Mouse (Mus musculus): Measurements from ENCODE around the gene Aif1.
A peak's percentile ranks its signal among the peaks of the same experiment; 100 is the strongest.
"Not testable (repeated sequence)": the region's sequence is repeated elsewhere in the genome, so short reads cannot be mapped to it uniquely, and the experiment has no call there.

The Aif1 gene

DNA sequence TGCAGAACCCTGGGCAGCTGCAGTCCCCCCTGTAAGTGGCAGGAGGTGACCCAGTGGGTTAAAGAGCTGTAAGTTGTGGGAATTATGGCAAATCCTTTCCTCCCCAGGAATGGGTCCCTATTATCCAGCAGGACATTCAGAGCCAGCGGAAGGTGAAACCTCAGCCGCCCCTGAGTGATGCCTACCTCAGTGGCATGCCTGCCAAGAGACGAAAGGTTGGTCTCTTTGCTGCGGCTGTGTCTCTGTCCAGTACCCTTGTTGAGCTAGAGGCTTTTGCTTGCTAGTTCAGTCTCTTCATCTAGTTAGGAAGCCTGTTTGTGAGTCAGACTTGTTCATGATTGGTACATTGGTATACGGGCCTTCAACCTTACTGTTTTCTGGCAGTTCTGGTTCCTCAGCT lies 29.7 kb downstream of the Aif1 start:
- no peak for DNase-seq (ENCODE audit: low spot score)

GRCm38 (mm10) chr17:35141971-35142370 lies 33.9 kb downstream of the Aif1 start:
- peak; percentile 88 for DNase-seq (ENCODE audit: low spot score)

- no peak for DNase-seq (ENCODE audit: low spot score)
Observed at GRCm38 (mm10) chr17:35140490-35140996, 35.3 kb downstream of the Aif1 start.

- no peak for DNase-seq (ENCODE audit: low spot score)
Observed at GRCm38 (mm10) chr17:35139269-35139668, 36.6 kb downstream of the Aif1 start.

DNA sequence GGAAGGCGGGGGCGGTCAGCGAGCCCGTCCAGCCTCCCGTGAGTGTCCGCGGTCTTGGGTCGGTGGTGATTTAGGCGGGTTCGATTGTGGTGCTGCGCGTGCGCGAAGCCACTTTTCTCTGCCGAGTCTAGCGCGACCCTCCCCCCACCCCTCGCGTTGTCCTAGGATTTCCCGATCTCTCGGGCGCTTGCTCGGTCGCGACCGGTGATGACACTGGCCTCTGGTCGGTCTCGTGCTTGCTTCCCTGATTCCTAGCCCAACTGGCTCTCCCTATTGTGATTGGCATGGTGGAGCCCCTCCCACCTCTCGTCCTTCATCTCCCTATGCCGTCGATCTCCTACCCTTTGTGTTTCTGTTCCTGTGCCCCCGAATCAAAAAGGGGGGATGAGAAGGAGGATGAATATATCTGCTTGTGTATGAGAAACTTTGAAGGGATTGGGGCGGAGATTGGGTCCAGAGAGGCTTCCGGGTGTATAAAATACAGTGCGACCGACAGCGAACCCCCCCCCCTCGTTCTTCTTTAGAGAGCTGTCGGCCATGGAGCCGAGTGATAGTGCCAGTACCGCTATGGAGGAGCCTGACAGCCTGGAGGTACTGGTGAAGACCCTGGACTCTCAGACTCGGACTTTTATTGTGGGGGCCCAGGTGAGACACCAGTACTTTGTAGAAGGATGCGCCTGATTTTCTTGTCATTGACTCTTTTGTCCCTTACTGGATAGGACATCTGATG lies 40.1 kb downstream of the Aif1 start:
- DNase-seq (ENCODE audit: low spot score), result no peak

- peak; percentile 92 for DNase-seq (ENCODE audit: low spot score)
Observed at GRCm38 (mm10) chr17:35134801-35135590, 40.9 kb downstream of the Aif1 start, which contains the start of gene Bag6. Gene Bag6, plus strand, starts transcription at chr17:35135178.

DNA sequence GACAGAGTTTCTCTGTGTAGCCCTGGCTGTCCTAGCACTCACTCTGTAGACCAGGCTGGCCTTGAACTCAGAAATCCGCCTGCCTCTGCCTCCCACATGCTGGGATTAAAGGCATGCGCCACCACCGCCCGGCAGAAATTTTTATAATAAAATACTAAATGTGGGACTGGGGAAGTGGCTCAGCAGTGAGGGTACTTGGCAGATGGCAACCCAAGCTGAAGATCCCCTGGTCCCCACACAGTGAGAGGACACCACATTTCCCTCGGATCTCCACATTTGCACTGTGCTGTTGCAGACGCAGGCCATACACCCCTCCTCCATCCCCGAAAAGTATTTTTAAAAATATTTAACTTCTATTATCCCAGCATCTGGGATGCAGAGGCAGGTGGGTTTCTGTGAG lies 42.4 kb downstream of the Aif1 start:
- DNase-seq (ENCODE audit: low spot score), result no peak

- DNase-seq (ENCODE audit: low spot score), result no peak
Observed at GRCm38 (mm10) chr17:35132174-35132560, 43.7 kb downstream of the Aif1 start.

- no peak for DNase-seq (ENCODE audit: low spot score)
Observed at GRCm38 (mm10) chr17:35131500-35132173, 44.2 kb downstream of the Aif1 start, which contains the start of gene Apom. Gene Apom, minus strand, starts transcription at chr17:35132050.

DNA sequence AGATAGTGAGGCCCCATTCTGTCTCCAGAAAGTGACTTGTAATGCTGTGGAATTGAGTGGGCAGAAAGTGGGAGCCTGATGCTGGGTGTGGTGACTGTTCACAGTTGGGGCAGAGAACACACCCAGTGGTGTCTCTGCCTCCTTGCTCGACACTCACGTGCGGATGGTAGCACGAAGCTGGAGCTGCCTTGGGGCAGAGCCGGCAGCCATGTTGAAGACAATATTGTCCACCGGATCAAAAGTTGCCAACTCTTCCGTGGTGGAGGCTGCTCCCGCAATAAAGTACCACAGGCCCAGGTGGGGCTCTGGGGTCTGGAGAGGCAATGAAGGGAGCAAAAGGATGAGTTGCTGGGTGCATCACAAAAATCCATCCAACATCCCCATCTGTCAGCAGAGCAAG lies 44.8 kb downstream of the Aif1 start:
- DNase-seq (ENCODE audit: low spot score), result no peak

DNA sequence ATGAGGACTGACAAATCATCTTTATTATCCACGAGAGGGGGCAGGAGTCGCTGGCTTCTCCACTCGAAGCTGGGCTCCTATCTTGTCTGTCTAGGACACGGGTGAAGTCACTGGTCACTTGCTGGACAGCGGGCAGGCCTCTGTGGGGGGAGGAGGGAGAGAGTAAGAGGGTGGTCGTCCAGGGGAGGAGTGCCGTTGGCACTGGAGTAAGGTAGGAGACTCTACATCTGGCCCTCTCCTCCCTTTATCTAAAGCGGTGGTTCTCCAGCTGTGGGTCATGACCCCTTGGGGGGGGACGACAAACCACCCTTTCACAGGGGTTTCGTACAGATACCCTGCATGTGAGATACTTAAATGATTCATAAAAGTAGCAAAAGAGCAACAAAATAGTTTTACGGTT lies 46.9 kb downstream of the Aif1 start:
- DNase-seq (ENCODE audit: low spot score), result no peak

GRCm38 (mm10) chr17:35127017-35127416 lies 48.9 kb downstream of the Aif1 start:
- DNase-seq (ENCODE audit: low spot score), result no peak

DNA sequence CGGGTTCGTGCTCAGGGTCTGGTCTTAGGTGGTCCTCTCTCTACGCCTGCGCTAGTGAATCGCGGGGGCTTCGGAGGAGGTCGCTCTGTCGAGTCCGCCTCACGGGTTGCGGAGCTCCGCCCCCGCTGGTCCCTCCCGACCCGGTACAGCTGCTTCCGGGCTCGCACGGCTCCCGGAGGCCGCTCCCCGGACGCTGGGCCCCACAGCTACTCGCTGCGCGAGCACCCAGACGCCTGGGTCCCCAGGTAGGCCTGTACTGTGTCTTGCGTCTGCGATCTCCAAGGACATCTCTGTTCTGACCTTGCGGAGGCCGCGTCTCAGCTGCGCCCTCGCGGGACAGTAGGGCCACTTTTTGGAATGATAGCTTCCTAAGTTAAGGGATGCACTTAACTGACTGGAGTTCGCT lies 49.7 kb downstream of the Aif1 start, which contains the start of gene D17H6S53E:
Gene D17H6S53E (plus strand): TSS at position 168 of the 406 bp plus-strand sequence.
- DNase-seq (ENCODE audit: low spot score), result peak; percentile 76

GRCm38 (mm10) chr17:35125578-35125977 lies 50.3 kb downstream of the Aif1 start:
- DNase-seq (ENCODE audit: low spot score), result no peak

GRCm38 (mm10) chr17:35125081-35125480 lies 50.8 kb downstream of the Aif1 start:
- DNase-seq (ENCODE audit: low spot score), result no peak

- not testable (repeated sequence) for DNase-seq (ENCODE audit: low spot score)
Observed at GRCm38 (mm10) chr17:35124261-35124896, 51.5 kb downstream of the Aif1 start.

DNA sequence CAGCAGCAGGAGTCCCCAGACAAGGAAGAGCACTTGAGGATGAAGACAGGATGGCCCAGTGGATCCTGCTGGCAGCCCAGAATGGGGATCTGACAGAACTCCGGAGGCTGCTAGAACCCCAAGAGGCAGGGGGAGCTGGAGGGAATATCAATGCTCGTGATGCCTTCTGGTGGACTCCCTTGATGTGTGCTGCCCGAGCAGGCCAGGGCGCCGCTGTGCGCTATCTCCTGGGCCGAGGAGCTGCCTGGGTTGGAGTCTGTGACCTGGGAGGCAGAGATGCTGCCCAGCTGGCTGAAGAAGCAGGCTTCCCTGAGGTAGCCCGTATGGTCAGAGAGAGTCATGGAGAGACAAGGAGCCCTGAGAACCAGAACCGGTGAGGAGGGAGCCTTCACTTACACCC lies 52.6 kb downstream of the Aif1 start:
- DNase-seq (ENCODE audit: low spot score), result not testable (repeated sequence)

DNA sequence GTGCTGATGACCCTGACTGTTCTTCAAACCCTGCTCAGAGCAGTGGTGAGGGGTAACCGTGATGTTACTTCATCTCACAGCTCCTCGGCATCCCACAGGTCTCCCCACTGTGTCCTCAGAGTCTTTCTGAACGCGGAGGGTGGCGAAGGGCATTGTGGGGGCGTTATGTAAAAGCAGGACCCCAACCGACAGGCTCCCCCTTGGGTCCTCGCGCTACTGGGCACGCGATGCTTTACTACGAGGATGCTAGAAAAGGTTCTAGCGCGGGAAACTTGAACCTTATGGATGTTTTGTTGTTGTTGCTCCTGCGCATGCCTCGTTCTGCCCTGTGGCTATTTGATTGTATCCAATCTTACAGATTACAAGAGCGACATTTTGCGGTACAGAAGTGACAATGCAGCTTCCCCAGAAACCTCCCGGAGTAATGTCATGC lies 54.0 kb downstream of the Aif1 start, which contains the start of gene Csnk2b:
Gene Csnk2b (minus strand): TSS at position 183 of the 433 bp plus-strand sequence.
- DNase-seq (ENCODE audit: low spot score), result peak; percentile 61

DNA sequence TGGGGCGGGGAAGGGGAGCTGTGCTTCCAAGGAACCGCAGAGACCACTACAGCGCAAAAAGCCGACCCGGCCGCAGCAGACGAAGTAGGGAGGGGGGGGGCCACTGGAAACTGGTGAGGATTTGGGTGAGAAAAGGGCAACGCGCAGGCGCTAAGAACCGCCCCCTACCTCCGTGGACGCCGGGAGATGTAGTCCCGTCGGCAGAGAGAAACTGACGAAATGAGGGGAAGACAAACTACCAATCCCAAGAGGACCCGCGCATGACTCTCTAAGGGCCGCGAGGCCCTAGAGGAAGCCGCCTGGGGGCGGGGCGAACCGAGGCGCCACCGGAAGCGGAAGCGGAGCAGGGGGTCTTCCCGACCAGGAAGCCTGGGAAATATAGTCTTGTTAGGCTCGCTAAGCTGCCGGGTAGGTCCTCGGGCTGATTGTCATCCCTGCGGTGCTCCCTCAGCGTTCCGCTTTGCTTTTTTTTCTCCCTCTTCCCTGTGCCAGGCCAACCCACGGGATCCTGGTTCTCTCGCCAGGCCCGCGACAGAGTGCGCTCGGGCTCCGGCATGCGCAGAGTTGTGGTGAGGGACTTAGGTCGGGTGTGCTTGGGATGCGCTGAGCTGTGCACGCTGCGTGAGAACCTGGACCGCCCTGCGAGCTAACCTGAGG lies 54.6 kb downstream of the Aif1 start, which contains the start of gene Gpank1:
Gene Gpank1 (plus strand): TSS at position 313 of the 657 bp plus-strand sequence.
- DNase-seq (ENCODE audit: low spot score), result peak; percentile 99
